Mouse (Mus musculus): Measurements from ENCODE around the gene Ubtd1. TPM values are rescaled to one million over a fixed set of nuclear protein-coding genes. Genes with fewer than 3 reads are reported as not detected.
"Not testable (repeated sequence)": the region's sequence is repeated elsewhere in the genome, so short reads cannot be mapped to it uniquely, and the experiment has no call there.

Ubtd1 gene
- polyA plus RNA-seq, 1 experiment from 2014 or later = 8.5 TPM

GRCm38 (mm10) chr19:42072802-42073201, 91.2 kb downstream of the Ubtd1 start:
- WGBS = 80% methylated on average over 7 of the region's 7 CpGs
- no peaks in the 10 kb centered on the region for H3K27me3 ChIP-seq (ENCODE audit: control insufficient read depth, insufficient read depth, low read length)
- H3K9me3 ChIP-seq (ENCODE audit: control insufficient read depth, low read length) = no peaks in the 10 kb centered on the region
- DNase-seq (ENCODE audit: low spot score) (no peak), ATAC-seq (replicated peaks; ENCODE audit: low FRiP score) (no peak)
- no peak overlapping the region for H3K9ac ChIP-seq (ENCODE audit: low read length)
- no peak overlapping the region for H3K4me2 ChIP-seq (ENCODE audit: low read depth, low read length, severe bottlenecking)
- H3K4me3 ChIP-seq (ENCODE audit: low read depth, low read length) = no peak overlapping the region
- no peak overlapping the region for H3K27ac ChIP-seq (ENCODE audit: low read depth, low read length)
- no peaks in the 10 kb centered on the region for H3K4me1 ChIP-seq (replicated peaks; ENCODE audit: control insufficient read depth, insufficient read depth, low read length)
- no peaks in the 10 kb centered on the region; the same call in 1 of the 2 replicates for H3K36me3 ChIP-seq (ENCODE audit: control insufficient read depth, insufficient read depth, low read length)

- Histone ChIP-seq H3K36me3 (ENCODE audit: control insufficient read depth, insufficient read depth, low read length) (no peaks in the 10 kb centered on the region; the same call in 1 of the 2 replicates), H3K4me2 (ENCODE audit: low read depth, low read length, severe bottlenecking) (no peak overlapping the region), H3K9ac (ENCODE audit: low read length) (no peak overlapping the region), H3K4me3 (ENCODE audit: low read depth, low read length) (no peak overlapping the region), H3K27ac (ENCODE audit: low read depth, low read length) (no peak overlapping the region), H3K4me1 (replicated peaks; ENCODE audit: control insufficient read depth, insufficient read depth, low read length) (no peaks in the 10 kb centered on the region), H3K9me3 (ENCODE audit: control insufficient read depth, low read length) (no peaks in the 10 kb centered on the region), H3K27me3 (ENCODE audit: control insufficient read depth, insufficient read depth, low read length) (no peaks in the 10 kb centered on the region)
- no peak for DNase-seq (ENCODE audit: low spot score)
- WGBS = 87% methylated on average over 2 of the region's 2 CpGs
- no peak for ATAC-seq (replicated peaks; ENCODE audit: low FRiP score)
Observed at GRCm38 (mm10) chr19:42075051-42075450, 93.5 kb downstream of the Ubtd1 start.

DNA sequence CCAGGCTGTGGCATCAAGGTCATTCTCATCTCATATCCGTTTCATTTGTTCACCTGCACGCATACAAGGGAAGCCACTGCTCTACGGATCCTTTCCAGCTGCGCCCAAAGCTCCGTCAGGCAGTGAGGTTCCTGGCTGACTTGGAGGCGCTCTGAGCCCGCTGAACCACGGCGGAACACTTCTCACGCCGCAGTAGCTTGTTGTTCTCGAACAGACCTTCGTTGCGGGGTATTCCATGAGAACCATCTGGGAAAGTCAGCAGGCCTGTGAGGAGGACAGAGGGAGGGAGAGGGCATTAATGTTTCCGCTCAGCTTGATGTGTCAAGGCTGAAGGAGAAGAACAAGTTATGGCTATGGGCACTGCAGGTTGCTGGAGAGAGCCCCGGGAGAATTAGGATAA, 94.4 kb downstream of the Ubtd1 start:
- Histone ChIP-seq H3K4me3 (ENCODE audit: low read depth, low read length) (no peak overlapping the region), H3K4me2 (ENCODE audit: low read depth, low read length, severe bottlenecking) (no peak overlapping the region), H3K36me3 (ENCODE audit: control insufficient read depth, insufficient read depth, low read length) (no peaks in the 10 kb centered on the region; the same call in 1 of the 2 replicates), H3K4me1 (replicated peaks; ENCODE audit: control insufficient read depth, insufficient read depth, low read length) (no peaks in the 10 kb centered on the region), H3K9ac (ENCODE audit: low read length) (no peak overlapping the region), H3K27ac (ENCODE audit: low read depth, low read length) (no peak overlapping the region), H3K27me3 (ENCODE audit: control insufficient read depth, insufficient read depth, low read length) (no peaks in the 10 kb centered on the region), H3K9me3 (ENCODE audit: control insufficient read depth, low read length) (no peaks in the 10 kb centered on the region)
- no peak for DNase-seq (ENCODE audit: low spot score)
- 93% methylated on average over 16 of the region's 16 CpGs for WGBS
- no peak for ATAC-seq (replicated peaks; ENCODE audit: low FRiP score)

- H3K27ac ChIP-seq (ENCODE audit: low read depth, low read length) = no peak overlapping the region
- ATAC-seq (replicated peaks; ENCODE audit: low FRiP score) (no peak), DNase-seq (ENCODE audit: low spot score) (no peak)
- H3K4me1 ChIP-seq (replicated peaks; ENCODE audit: control insufficient read depth, insufficient read depth, low read length) = no peaks in the 10 kb centered on the region
- no peak overlapping the region for H3K9ac ChIP-seq (ENCODE audit: low read length)
- H3K9me3 ChIP-seq (ENCODE audit: control insufficient read depth, low read length) = no peaks in the 10 kb centered on the region
- 91% methylated on average over 8 of the region's 8 CpGs for WGBS
- no peaks in the 10 kb centered on the region for H3K27me3 ChIP-seq (ENCODE audit: control insufficient read depth, insufficient read depth, low read length)
- H3K36me3 ChIP-seq (ENCODE audit: control insufficient read depth, insufficient read depth, low read length) = no peaks in the 10 kb centered on the region; the same call in 1 of the 2 replicates
- no peak overlapping the region for H3K4me2 ChIP-seq (ENCODE audit: low read depth, low read length, severe bottlenecking)
- no peak overlapping the region for H3K4me3 ChIP-seq (ENCODE audit: low read depth, low read length)
Observed at GRCm38 (mm10) chr19:42078566-42078965, 97.0 kb downstream of the Ubtd1 start.

DNA sequence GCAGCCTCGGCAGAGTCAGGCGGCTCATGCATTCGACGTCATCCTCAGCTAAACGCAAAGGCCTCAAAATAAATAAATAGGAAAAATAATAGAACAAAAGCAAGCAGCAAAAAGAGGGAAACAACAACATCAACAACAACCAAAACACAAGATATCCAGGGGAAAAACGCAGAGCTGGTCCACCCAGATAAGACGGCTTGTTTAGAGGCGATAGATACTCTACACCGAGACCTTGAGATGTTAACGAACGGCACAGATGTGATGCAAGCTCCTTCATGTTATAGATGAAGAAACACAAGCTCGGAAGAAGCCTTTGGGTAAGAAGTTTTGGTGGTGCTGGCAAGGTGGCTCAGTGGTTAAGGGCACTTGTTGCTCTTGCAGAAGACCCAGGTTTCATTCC, 97.4 kb downstream of the Ubtd1 start:
- DNase-seq (ENCODE audit: low spot score) (no peak), ATAC-seq (replicated peaks; ENCODE audit: low FRiP score) (no peak)
- no peaks in the 10 kb centered on the region for H3K9me3 ChIP-seq (ENCODE audit: control insufficient read depth, low read length)
- WGBS = 92% methylated on average over 12 of the region's 12 CpGs
- no peak overlapping the region for H3K4me3 ChIP-seq (ENCODE audit: low read depth, low read length)
- no peak overlapping the region for H3K4me2 ChIP-seq (ENCODE audit: low read depth, low read length, severe bottlenecking)
- H3K27me3 ChIP-seq (ENCODE audit: control insufficient read depth, insufficient read depth, low read length) = no peaks in the 10 kb centered on the region
- no peaks in the 10 kb centered on the region; the same call in 1 of the 2 replicates for H3K36me3 ChIP-seq (ENCODE audit: control insufficient read depth, insufficient read depth, low read length)
- no peaks in the 10 kb centered on the region for H3K4me1 ChIP-seq (replicated peaks; ENCODE audit: control insufficient read depth, insufficient read depth, low read length)
- H3K9ac ChIP-seq (ENCODE audit: low read length) = no peak overlapping the region
- no peak overlapping the region for H3K27ac ChIP-seq (ENCODE audit: low read depth, low read length)

DNA sequence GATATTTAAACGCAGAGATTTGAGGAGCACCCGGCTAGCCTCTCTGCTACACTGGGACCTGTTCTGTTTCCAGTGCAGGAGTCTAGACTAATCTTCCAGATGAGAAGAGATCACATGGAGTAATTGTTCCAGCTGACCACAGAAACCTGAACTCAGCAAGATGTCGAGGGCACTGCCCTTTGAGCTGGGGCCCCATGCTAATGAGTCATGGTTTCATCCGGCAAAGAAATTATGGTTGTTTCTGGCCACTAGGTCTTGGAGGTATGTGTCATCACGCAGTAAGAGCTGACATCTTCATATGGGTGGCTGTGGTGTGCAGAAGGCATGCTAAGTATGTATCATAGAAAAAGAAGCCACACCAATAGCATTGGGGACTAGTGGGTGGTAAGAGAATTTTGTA, 98.4 kb downstream of the Ubtd1 start:
- DNase-seq (ENCODE audit: low spot score) = no peak
- no peak overlapping the region for H3K4me3 ChIP-seq (ENCODE audit: low read depth, low read length)
- no peak for ATAC-seq (replicated peaks; ENCODE audit: low FRiP score)
- no peak overlapping the region for H3K27ac ChIP-seq (ENCODE audit: low read depth, low read length)
- no peaks in the 10 kb centered on the region for H3K9me3 ChIP-seq (ENCODE audit: control insufficient read depth, low read length)
- no peak overlapping the region for H3K4me2 ChIP-seq (ENCODE audit: low read depth, low read length, severe bottlenecking)
- WGBS = 85% methylated on average over 5 of the region's 5 CpGs
- H3K27me3 ChIP-seq (ENCODE audit: control insufficient read depth, insufficient read depth, low read length) = no peaks in the 10 kb centered on the region
- H3K4me1 ChIP-seq (replicated peaks; ENCODE audit: control insufficient read depth, insufficient read depth, low read length) = no peaks in the 10 kb centered on the region
- H3K36me3 ChIP-seq (ENCODE audit: control insufficient read depth, insufficient read depth, low read length) = no peaks in the 10 kb centered on the region; the same call in 1 of the 2 replicates
- no peak overlapping the region for H3K9ac ChIP-seq (ENCODE audit: low read length)

DNA sequence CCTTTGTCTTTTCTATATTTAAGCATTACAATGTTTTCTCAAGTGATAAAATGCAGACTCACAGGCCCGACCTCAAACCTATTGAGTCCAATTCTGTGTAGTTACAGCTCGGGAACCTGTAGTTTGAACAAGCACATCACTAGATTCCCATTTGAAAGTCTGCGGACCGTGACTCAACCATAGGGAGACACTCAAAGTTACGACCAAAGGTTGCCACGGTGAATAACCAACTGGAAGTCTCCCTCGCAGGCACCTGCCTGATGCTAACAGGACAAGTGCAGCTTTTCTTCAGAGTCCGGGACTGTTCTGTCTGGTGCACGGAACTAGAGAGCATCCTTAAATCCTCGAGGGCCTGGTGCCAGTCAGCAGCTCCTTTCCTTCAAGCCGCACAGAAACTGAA, 98.9 kb downstream of the Ubtd1 start:
- Histone ChIP-seq H3K36me3 (ENCODE audit: control insufficient read depth, insufficient read depth, low read length) (no peaks in the 10 kb centered on the region; the same call in 1 of the 2 replicates), H3K4me3 (ENCODE audit: low read depth, low read length) (no peak overlapping the region), H3K9me3 (ENCODE audit: control insufficient read depth, low read length) (no peaks in the 10 kb centered on the region), H3K27me3 (ENCODE audit: control insufficient read depth, insufficient read depth, low read length) (no peaks in the 10 kb centered on the region), H3K4me1 (replicated peaks; ENCODE audit: control insufficient read depth, insufficient read depth, low read length) (0 out of 2 replicates have a peak, but pooled peaks cover 1% of the 10 kb centered on the region), H3K4me2 (ENCODE audit: low read depth, low read length, severe bottlenecking) (no peak overlapping the region), H3K9ac (ENCODE audit: low read length) (no peak overlapping the region), H3K27ac (ENCODE audit: low read depth, low read length) (no peak overlapping the region)
- no peak for ATAC-seq (replicated peaks; ENCODE audit: low FRiP score)
- DNase-seq (ENCODE audit: low spot score) = no peak
- 89% methylated on average over 11 of the region's 11 CpGs for WGBS

DNA sequence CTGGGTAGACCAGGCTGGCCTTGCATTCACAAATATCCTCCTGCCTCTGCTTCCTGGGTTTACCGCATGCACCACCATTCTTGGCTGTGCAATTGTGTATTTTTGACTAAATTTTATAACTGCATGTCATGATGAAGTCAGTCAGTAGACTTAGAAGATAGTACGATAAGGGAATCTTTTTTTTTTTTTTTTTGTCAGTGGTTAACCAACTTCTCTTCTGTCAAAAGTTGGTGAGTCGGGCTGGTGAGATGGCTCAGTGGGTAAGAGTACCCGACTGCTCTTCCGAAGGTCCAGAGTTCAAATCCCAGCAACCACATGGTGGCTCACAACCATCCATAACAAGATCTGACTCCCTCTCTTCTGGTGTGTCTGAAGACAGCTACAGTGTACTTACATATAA, 100.0 kb downstream of the Ubtd1 start:
- not testable (repeated sequence) for H3K9ac ChIP-seq (ENCODE audit: low read length); ATAC-seq (replicated peaks; ENCODE audit: low FRiP score); H3K4me2 ChIP-seq (ENCODE audit: low read depth, low read length, severe bottlenecking); H3K4me1 ChIP-seq (replicated peaks; ENCODE audit: control insufficient read depth, insufficient read depth, low read length); H3K27ac ChIP-seq (ENCODE audit: low read depth, low read length); DNase-seq (ENCODE audit: low spot score); H3K4me3 ChIP-seq (ENCODE audit: low read depth, low read length); H3K9me3 ChIP-seq (ENCODE audit: control insufficient read depth, low read length); H3K36me3 ChIP-seq (ENCODE audit: control insufficient read depth, insufficient read depth, low read length); H3K27me3 ChIP-seq (ENCODE audit: control insufficient read depth, insufficient read depth, low read length)
- WGBS = 95% methylated on average over 5 of the region's 5 CpGs
